Mouse (Mus musculus) spleen, adult 2 months (tissue): Measurements from ENCODE around the gene Grk2.

ENCODE experiments used
- CTCF ChIP-seq: fragments of 200-500 bp; IDR thresholded peaks from 2 replicates; pipeline ENCODE4 v1.5.1; 2011; ENCODE audit warnings: mild to moderate bottlenecking, inconsistent platforms; ENCODE audit not compliant: insufficient read depth, insufficient read length, insufficient replicate concordance; ENCODE audit errors: extremely low read depth
- POLR2A ChIP-seq: fragments of 200-500 bp; IDR thresholded peaks from 2 replicates; pipeline ENCODE4 v1.6.1; 2011; ENCODE audit warnings: low read depth, low read length, inconsistent platforms

- TF ChIP-seq POLR2A: no peak
- no peak for TF ChIP-seq CTCF
Observed at GRCm38 (mm10) chr19:4300852-4301734, 4.9 kb downstream of the Grk2 start.
